Mouse (Mus musculus): Measurements from ENCODE around the gene Ube2v1. TPM values are rescaled to one million over a fixed set of nuclear protein-coding genes. Genes with fewer than 3 reads are reported as not detected.

Gene Ube2v1
- total and polyA plus RNA-seq, 2 experiments from 2014 or later: 94.6 to 152 TPM

DNA sequence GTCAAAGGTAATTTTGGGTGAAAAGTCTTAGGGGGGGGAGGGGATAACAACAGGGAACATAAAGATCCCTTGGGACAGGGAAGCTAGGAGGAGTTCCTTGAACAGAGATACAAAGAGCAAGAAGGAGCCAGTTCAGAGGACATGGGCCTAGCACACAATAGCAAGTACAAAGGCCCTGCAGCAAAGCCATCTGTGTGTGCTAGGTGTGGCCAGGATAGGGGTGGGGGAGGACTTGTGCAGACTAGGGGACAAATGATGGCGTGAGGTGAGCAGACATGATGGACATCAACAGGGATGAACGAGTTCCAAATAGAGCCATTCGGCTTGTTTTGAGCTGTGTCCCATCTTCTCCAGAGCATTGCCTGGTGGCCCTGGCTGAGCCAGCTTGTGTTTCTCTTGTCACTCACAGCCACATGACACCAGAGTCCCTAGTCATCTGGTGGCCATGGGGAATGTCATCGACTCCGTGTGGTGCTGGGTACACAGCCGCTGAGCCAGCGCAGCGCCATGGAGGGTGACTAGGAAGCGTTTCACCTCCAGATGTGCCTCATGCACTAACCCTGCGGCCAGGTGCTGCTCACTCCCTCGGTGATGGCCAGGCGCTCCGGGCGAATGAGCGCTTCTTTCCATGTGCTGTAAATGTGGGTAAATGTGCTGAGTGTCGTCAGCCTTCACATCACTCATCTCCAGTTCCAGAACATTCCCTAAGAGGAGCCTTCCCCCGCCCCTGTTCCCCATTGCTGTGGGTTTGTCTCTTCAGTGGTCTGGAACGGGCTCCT is 60.3 kb downstream of the Ube2v1 start:
- Histone ChIP-seq H3K4me3 (ENCODE audit: low read depth, low read length) (no peak overlapping the region), H3K4me1 (ENCODE audit: control insufficient read depth, insufficient read depth) (peaks cover 7% of the 10 kb centered on the region; the same call in 1 of the 2 replicates), H3K9me3 (replicated peaks; ENCODE audit: control insufficient read depth, low read length) (no peaks in the 10 kb centered on the region), H3K36me3 (replicated peaks; ENCODE audit: control insufficient read depth, insufficient read depth, low read length) (no peaks in the 10 kb centered on the region), H3K27ac (ENCODE audit: low read depth) (no peak overlapping the region), H3K4me2 (ENCODE audit: low read depth, low read length) (no peak overlapping the region), H3K27me3 (ENCODE audit: control insufficient read depth, insufficient read depth, low read length) (no peaks in the 10 kb centered on the region), H3K9ac (replicated peaks; ENCODE audit: low read depth, low read length) (no peak overlapping the region)
- ATAC-seq (ENCODE audit: insufficient read depth, low read depth) (no peak), DNase-seq (ENCODE audit: low spot score) (no peak)
- TF ChIP-seq EP300 (IDR thresholded peaks at IDR 0.05; ENCODE audit: low read depth): no peak
- no peak for TF ChIP-seq CTCF (IDR thresholded peaks at IDR 0.05; ENCODE audit: low read depth)
- WGBS: 79% methylated on average over 18 of the region's 18 CpGs

DNA sequence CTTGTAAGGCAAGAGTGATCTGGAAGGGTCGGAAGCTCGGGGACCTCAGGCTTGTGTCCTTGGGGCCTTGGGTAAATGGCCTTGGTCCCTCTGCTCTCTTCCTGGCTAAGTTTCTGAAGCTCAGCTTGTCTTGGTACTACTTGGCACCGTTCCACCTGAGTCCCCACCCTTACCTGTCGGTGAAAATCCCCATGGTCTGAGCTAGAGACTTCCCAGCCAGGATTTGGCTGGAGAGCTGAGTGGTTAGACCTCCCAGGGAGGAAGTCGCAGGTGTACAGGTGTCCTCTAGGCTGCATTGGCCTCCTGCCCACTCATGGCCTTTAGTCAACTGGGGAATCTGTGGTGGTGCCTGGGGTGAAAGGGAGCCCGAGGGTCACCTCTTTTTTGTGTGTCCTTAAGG is 61.1 kb downstream of the Ube2v1 start:
- ATAC-seq (ENCODE audit: insufficient read depth, low read depth): no peak
- H3K36me3 ChIP-seq (replicated peaks; ENCODE audit: control insufficient read depth, insufficient read depth, low read length): no peaks in the 10 kb centered on the region
- H3K9ac ChIP-seq (replicated peaks; ENCODE audit: low read depth, low read length): no peak overlapping the region
- H3K27ac ChIP-seq (ENCODE audit: low read depth): peak overlapping the region; percentile 56
- WGBS: 79% methylated on average over 6 of the region's 6 CpGs
- H3K4me1 ChIP-seq (ENCODE audit: control insufficient read depth, insufficient read depth): peaks cover 7% of the 10 kb centered on the region; the same call in 1 of the 2 replicates
- no peak overlapping the region for H3K4me2 ChIP-seq (ENCODE audit: low read depth, low read length)
- TF ChIP-seq CTCF (IDR thresholded peaks at IDR 0.05; ENCODE audit: low read depth) (no peak), EP300 (IDR thresholded peaks at IDR 0.05; ENCODE audit: low read depth) (no peak)
- H3K9me3 ChIP-seq (replicated peaks; ENCODE audit: control insufficient read depth, low read length): no peaks in the 10 kb centered on the region
- no peaks in the 10 kb centered on the region for H3K27me3 ChIP-seq (ENCODE audit: control insufficient read depth, insufficient read depth, low read length)
- H3K4me3 ChIP-seq (ENCODE audit: low read depth, low read length): no peak overlapping the region
- no peak for DNase-seq (ENCODE audit: low spot score)

DNA sequence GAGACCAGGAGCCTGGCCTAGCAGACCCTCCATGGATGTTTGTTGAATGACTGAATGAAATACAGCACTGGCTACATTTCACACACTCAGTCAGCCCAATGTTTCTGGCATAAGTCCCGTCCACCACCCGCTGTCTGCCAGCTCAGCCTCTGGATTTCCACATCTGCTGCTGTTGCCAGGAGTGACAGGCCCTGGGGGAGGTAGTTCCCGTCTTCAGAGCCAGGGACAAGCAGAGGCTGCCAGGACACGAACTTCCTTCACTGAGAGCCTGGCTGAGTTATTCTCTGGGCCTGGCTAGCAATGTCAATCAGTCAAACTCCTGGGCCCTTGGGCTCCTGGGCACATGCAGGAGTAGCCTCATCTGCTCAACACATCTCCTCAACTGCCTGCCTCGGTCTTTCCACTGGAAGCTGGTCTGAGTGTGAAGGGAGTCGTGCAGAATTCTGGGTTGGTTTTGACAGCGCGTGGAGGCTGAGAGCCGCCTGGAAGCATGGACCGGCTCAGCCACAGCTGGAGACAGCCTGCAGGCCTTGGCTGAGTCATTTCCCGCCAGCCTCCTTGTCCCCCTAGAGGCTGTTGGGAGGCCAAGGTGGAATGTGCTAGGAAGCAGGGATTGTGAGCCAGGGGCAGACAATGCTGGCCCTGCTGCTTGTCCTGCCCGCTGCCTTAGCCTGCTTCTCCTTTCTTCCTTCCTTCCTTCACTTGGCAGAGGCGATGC is 61.8 kb downstream of the Ube2v1 start:
- TF ChIP-seq EP300 (IDR thresholded peaks at IDR 0.05; ENCODE audit: low read depth): no peak
- TF ChIP-seq CTCF (IDR thresholded peaks at IDR 0.05; ENCODE audit: low read depth): 0 out of 2 replicates have a peak, but pooled peaks have one; percentile 9
- H3K36me3 ChIP-seq (replicated peaks; ENCODE audit: control insufficient read depth, insufficient read depth, low read length): no peaks in the 10 kb centered on the region

DNA sequence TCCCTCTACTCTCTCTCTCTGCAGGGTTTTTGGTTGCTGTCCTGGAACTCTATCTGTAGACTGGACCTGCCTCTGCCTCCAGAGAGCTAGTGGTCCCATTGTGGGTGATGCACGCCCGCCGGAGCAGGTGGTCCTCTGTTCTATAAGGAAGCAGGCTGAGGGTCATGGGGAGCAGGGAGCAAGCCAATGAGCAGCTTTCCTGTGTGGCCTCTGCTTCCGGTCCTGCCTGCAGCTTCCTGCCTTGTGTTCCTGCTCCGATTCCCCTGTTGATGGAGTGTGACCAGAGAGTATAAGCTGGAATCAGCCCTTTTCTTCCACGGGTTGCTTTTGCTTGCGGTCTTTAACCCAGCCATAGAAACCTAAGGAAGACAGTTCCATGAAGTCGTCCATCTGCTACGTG is 63.8 kb downstream of the Ube2v1 start:
- H3K9me3 ChIP-seq (replicated peaks; ENCODE audit: control insufficient read depth, low read length): no peaks in the 10 kb centered on the region
- WGBS: 70% methylated on average over 9 of the region's 9 CpGs
- H3K27ac ChIP-seq (ENCODE audit: low read depth): no peak overlapping the region
- TF ChIP-seq CTCF (IDR thresholded peaks at IDR 0.05; ENCODE audit: low read depth) (no peak), EP300 (IDR thresholded peaks at IDR 0.05; ENCODE audit: low read depth) (no peak)
- DNase-seq (ENCODE audit: low spot score) (no peak), ATAC-seq (ENCODE audit: insufficient read depth, low read depth) (no peak)
- H3K9ac ChIP-seq (replicated peaks; ENCODE audit: low read depth, low read length): no peak overlapping the region
- H3K27me3 ChIP-seq (ENCODE audit: control insufficient read depth, insufficient read depth, low read length): no peaks in the 10 kb centered on the region
- no peak overlapping the region for H3K4me3 ChIP-seq (ENCODE audit: low read depth, low read length)
- no peak overlapping the region for H3K4me2 ChIP-seq (ENCODE audit: low read depth, low read length)
- no peaks in the 10 kb centered on the region for H3K36me3 ChIP-seq (replicated peaks; ENCODE audit: control insufficient read depth, insufficient read depth, low read length)
- peaks cover 7% of the 10 kb centered on the region; the same call in 1 of the 2 replicates for H3K4me1 ChIP-seq (ENCODE audit: control insufficient read depth, insufficient read depth)

More for the DNA sequence above, 61.8 kb downstream of the Ube2v1 start:
- ATAC-seq (ENCODE audit: insufficient read depth, low read depth): peak; percentile 54
- H3K4me2 ChIP-seq (ENCODE audit: low read depth, low read length): no peak overlapping the region
- H3K9ac ChIP-seq (replicated peaks; ENCODE audit: low read depth, low read length): no peak overlapping the region
- peak; percentile 50 for DNase-seq (ENCODE audit: low spot score)
- no peaks in the 10 kb centered on the region for H3K9me3 ChIP-seq (replicated peaks; ENCODE audit: control insufficient read depth, low read length)
- H3K4me3 ChIP-seq (ENCODE audit: low read depth, low read length): no peak overlapping the region
- H3K27ac ChIP-seq (ENCODE audit: low read depth): peak overlapping the region; percentile 56
- peaks cover 7% of the 10 kb centered on the region; the same call in 1 of the 2 replicates for H3K4me1 ChIP-seq (ENCODE audit: control insufficient read depth, insufficient read depth)
- WGBS: 32% methylated on average over 13 of the region's 13 CpGs
- no peaks in the 10 kb centered on the region for H3K27me3 ChIP-seq (ENCODE audit: control insufficient read depth, insufficient read depth, low read length)

DNA sequence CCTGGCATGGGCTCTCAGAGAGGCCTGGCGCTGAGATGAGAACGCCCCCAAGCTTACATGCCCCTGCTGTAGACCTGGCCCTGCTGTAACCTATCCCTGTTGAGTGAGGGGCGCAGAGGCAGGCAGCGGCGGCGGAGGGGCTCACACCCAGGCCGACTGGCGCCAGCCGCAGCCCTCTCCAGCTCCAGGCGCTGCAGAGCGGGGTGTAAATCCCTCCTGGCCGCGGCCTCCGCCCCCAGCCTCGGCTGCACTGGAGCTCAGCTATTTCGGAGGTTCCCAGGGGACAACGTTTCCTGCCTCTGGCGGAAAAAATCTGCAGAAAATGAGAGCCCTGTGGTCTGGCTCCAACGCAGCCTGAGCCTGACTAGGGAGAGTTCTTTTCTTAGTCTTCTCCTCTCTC is 66.2 kb downstream of the Ube2v1 start:
- TF ChIP-seq EP300 (IDR thresholded peaks at IDR 0.05; ENCODE audit: low read depth) (peak; percentile 36; the same call in 1 of the 2 replicates), CTCF (IDR thresholded peaks at IDR 0.05; ENCODE audit: low read depth) (no peak)
- ATAC-seq (ENCODE audit: insufficient read depth, low read depth): peak; percentile 16; the same call in 1 of the 2 replicates

More for the DNA sequence above, 66.2 kb downstream of the Ube2v1 start:
- no peaks in the 10 kb centered on the region for H3K36me3 ChIP-seq (replicated peaks; ENCODE audit: control insufficient read depth, insufficient read depth, low read length)
- peaks cover 12% of the 10 kb centered on the region for H3K4me1 ChIP-seq (ENCODE audit: control insufficient read depth, insufficient read depth)
- 30% methylated on average over 19 of the region's 19 CpGs for WGBS
- peak overlapping the region; percentile 37; the same call in 1 of the 2 replicates for H3K4me2 ChIP-seq (ENCODE audit: low read depth, low read length)
- H3K27ac ChIP-seq (ENCODE audit: low read depth): peak overlapping the region; percentile 63
- H3K27me3 ChIP-seq (ENCODE audit: control insufficient read depth, insufficient read depth, low read length): no peaks in the 10 kb centered on the region
- H3K9ac ChIP-seq (replicated peaks; ENCODE audit: low read depth, low read length): no peak overlapping the region; the same call in 1 of the 2 replicates
- no peaks in the 10 kb centered on the region for H3K9me3 ChIP-seq (replicated peaks; ENCODE audit: control insufficient read depth, low read length)
- DNase-seq (ENCODE audit: low spot score): peak; percentile 62
- H3K4me3 ChIP-seq (ENCODE audit: low read depth, low read length): no peak overlapping the region
